Mouse (Mus musculus): ENCODE measurements around the gene Lsamp. TPM values are rescaled to one million over a fixed set of nuclear protein-coding genes. Genes with fewer than 3 reads are reported as not detected.
A peak's percentile ranks its signal among the peaks of the same experiment; 100 is the strongest.

Gene Lsamp
- polyA plus RNA-seq, 1 experiment from 2014 or later: 27.9 TPM

DNA sequence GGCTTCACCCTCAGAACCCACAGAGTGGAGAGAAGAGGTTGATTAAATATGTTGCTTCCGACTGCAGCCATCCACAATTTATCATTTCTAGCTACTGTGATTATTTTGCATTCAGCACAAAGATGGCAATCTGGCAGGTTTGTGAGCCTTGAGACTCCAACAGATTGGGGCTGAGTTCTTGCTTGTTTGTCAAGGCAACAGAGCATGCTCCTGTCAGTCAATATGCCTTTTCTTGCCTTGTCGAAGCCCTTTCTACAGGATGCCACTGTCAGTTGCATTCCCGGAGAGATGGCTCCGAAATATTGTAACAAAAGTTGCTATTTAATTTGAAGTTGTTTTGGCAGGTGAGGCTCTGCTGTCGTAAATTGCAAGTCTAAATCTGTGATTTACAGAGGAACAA is 643.0 kb downstream of the Lsamp start:
- Histone ChIP-seq H3K27ac (no peak overlapping the region), H3K9ac (no peak overlapping the region), H3K27me3 (no peaks in the 10 kb centered on the region), H3K9me3 (replicated peaks) (no peaks in the 10 kb centered on the region), H3K36me3 (ENCODE audit: poor library complexity, severe bottlenecking) (no peaks in the 10 kb centered on the region), H3K4me1 (no peaks in the 10 kb centered on the region), H3K4me3 (no peak overlapping the region), H3K4me2 (no peak overlapping the region)
- no peak for ATAC-seq
- 85% methylated on average over 5 of the region's 5 CpGs for WGBS

DNA sequence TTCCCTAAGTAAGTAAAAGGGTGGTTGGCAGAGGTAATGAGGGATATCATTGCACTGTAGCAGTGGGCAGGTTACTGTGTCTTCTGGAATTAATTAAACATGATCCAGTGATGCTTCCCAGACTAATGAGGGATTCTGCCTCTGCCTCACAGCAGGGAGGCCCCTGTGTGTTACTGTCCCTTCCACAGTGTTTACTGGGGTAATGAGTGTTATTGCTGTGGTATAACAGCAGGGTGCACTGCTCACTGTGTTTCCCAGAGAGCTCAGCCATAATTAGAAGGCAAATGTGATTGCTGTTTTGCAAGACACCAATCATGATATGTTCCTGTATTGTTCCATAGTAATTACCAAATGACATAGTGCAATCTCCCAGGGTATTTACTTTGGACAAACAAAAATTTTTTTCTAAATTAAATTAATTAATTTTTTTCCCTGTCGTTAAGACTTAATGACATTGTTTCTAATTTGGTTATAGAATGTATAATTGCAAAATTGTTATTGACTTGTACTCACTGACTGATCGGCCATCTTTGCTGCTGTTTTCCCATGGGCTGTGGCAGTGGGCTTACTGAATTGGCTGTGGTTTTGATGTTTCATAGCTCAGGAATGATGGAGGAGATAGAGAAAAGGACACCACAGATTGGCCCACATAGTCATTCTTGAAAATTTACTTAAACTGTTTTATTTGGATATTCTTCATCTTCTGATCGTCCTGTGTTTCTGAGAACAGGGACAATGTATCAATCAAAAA is 655.6 kb downstream of the Lsamp start:
- WGBS: 54% methylated on average over 3 of the region's 3 CpGs
- no peaks in the 10 kb centered on the region for H3K4me1 ChIP-seq
- ATAC-seq: peak; percentile 95

DNA sequence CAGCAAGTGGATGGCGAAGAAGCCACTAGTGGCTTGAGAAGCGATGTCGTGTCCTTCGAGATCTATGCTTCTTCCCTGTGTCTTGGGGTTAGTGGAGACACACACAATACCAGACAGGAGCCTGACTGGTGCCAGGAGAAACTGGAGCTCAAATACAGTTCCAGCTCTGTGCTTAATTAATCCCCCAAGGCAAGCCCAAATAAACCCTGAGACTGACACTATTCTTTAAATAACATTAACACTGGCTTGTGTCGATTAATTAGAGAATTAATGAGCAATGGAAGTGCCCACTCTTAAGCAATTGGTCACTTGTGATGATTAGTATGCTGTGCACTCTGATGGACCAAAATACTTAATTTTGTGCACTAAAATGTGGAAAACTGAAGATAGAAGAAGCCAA is 668.6 kb downstream of the Lsamp start:
- H3K9me3 ChIP-seq (replicated peaks): no peaks in the 10 kb centered on the region
- H3K27ac ChIP-seq: no peak overlapping the region
- peak; percentile 82 for ATAC-seq
- H3K27me3 ChIP-seq: no peaks in the 10 kb centered on the region
- no peak overlapping the region for H3K4me3 ChIP-seq
- no peaks in the 10 kb centered on the region for H3K36me3 ChIP-seq (ENCODE audit: poor library complexity, severe bottlenecking)
- WGBS: 47% methylated on average over 5 of the region's 5 CpGs
- peaks cover 10% of the 10 kb centered on the region for H3K4me1 ChIP-seq
- no peak overlapping the region for H3K9ac ChIP-seq
- peak overlapping the region; percentile 2; the same call in 1 of the 2 replicates for H3K4me2 ChIP-seq

More for the DNA sequence above, 655.6 kb downstream of the Lsamp start:
- Histone ChIP-seq H3K9me3 (replicated peaks) (no peaks in the 10 kb centered on the region), H3K4me2 (no peak overlapping the region), H3K9ac (no peak overlapping the region), H3K27me3 (peaks cover 5% of the 10 kb centered on the region; the same call in 1 of the 2 replicates), H3K36me3 (ENCODE audit: poor library complexity, severe bottlenecking) (no peaks in the 10 kb centered on the region), H3K27ac (no peak overlapping the region), H3K4me3 (no peak overlapping the region)

DNA sequence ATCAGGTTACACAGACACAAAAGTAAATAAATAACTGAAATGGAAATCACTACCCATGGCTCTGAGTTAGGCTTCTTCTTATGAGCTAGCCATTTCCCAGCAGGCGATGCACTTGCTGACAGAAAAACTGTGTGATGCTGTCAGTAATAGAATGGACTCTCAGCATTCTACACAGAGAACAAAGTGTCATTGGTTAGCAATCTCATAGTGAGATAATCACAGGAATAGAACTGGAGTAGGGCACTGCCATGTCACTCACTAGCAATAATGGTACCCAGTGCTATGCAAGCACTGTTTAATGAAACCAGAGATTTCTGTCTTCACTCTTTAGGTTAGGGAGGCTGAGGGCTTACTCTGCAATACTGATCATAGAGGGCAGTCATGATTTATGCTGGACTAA is 669.3 kb downstream of the Lsamp start:
- no peaks in the 10 kb centered on the region for H3K36me3 ChIP-seq (ENCODE audit: poor library complexity, severe bottlenecking)
- H3K9ac ChIP-seq: no peak overlapping the region
- H3K4me2 ChIP-seq: no peak overlapping the region
- peaks cover 10% of the 10 kb centered on the region for H3K4me1 ChIP-seq
- WGBS: 58% methylated on average over 1 of the region's 1 CpGs
- H3K27ac ChIP-seq: no peak overlapping the region
- H3K27me3 ChIP-seq: no peaks in the 10 kb centered on the region
- no peaks in the 10 kb centered on the region for H3K9me3 ChIP-seq (replicated peaks)
- no peak overlapping the region for H3K4me3 ChIP-seq
- peak; percentile 75 for ATAC-seq

DNA sequence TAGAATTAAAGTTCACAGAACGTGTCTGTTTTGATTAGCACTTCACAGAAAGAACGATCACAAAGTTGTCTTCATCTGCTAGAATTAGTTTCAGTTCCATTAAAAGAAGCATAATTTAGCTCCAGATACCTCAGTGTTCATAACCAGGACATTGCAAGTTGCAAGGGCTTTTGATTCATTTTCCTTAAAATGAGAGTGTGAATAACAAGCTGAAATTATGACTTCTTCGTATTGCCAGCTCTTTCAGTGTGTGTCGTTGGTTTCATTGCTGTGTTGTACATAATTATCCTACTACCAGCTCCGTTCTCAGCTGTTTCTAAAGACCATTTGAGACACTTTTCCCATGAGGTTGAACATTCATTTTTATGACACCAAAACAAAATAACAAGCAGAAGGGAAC is 672.2 kb downstream of the Lsamp start:
- no peak for ATAC-seq
- H3K36me3 ChIP-seq (ENCODE audit: poor library complexity, severe bottlenecking): no peaks in the 10 kb centered on the region
- H3K4me2 ChIP-seq: no peak overlapping the region
- H3K9me3 ChIP-seq (replicated peaks): no peaks in the 10 kb centered on the region
- no peak overlapping the region for H3K9ac ChIP-seq
- no peak overlapping the region for H3K4me3 ChIP-seq
- H3K27ac ChIP-seq: no peak overlapping the region
- H3K27me3 ChIP-seq: no peaks in the 10 kb centered on the region
- H3K4me1 ChIP-seq: peaks cover 10% of the 10 kb centered on the region
- WGBS: 76% methylated on average over 5 of the region's 5 CpGs

DNA sequence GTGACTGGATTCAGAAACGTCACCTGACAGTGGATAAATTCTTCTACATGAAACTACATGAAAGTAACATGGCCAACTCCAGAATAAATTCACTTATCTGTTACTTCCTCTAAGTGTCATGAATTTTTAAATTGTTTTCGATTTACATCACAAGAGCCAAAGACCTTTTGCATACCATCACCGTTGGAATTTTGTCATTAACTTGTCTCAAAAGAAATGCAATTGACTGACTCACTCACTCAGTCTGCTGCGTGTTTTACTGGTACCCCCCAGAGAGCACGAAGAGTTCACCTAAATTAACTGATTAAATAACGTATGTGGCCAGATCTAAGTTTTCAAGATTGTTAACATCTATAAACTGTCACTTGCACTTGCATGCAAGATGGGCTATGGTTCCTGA is 672.7 kb downstream of the Lsamp start:
- no peaks in the 10 kb centered on the region for H3K27me3 ChIP-seq
- H3K27ac ChIP-seq: no peak overlapping the region
- WGBS: 52% methylated on average over 6 of the region's 6 CpGs
- no peaks in the 10 kb centered on the region for H3K36me3 ChIP-seq (ENCODE audit: poor library complexity, severe bottlenecking)
- H3K4me2 ChIP-seq: no peak overlapping the region
- no peak overlapping the region for H3K4me3 ChIP-seq
- H3K9ac ChIP-seq: no peak overlapping the region
- no peaks in the 10 kb centered on the region for H3K9me3 ChIP-seq (replicated peaks)
- no peak for ATAC-seq
- H3K4me1 ChIP-seq: peaks cover 10% of the 10 kb centered on the region

DNA sequence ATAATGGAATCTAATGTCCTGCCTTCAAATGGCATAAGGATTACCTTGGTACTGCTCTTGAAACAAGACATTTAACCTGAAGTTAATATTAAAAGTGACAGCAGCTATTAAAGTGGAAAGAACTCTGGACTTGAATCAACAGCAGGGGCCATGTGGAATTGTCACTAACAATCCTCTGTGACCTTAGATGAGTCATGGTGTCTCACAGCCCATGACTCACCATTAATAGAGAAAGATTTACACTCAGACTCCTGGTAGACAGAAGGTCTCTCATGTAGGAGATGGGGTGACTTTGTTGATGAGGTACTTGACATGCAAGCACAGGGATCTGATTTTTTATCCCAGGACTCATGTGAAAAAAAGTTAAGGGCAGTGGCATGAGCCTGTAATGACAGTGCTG is 701.4 kb downstream of the Lsamp start:
- Histone ChIP-seq H3K9ac (no peak overlapping the region), H3K27me3 (no peaks in the 10 kb centered on the region), H3K4me1 (no peaks in the 10 kb centered on the region), H3K9me3 (replicated peaks) (no peaks in the 10 kb centered on the region), H3K27ac (no peak overlapping the region), H3K4me3 (no peak overlapping the region), H3K4me2 (no peak overlapping the region), H3K36me3 (ENCODE audit: poor library complexity, severe bottlenecking) (no peaks in the 10 kb centered on the region)
- no peak for ATAC-seq

DNA sequence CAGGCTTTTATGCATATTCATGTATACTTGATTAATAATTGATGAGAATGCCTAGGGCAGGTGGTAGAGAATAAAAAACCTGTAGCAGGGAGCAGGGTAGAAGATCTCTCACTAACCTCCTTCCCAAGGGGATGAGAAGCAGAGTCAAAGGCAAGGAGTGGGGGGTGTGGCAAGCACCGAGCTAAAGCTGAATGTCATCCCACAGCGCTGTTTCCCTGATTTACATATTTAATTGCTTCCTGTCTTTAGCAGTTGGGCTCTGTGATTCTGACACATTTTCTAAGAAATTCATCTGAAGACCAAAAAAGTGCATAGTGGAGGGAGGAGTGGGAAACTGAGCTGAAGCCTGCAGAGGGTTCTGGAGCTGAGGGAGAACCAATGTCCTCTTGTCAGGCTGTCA is 708.1 kb downstream of the Lsamp start:
- ATAC-seq: peak; percentile 88
- Histone ChIP-seq H3K36me3 (ENCODE audit: poor library complexity, severe bottlenecking) (no peaks in the 10 kb centered on the region), H3K9me3 (replicated peaks) (no peaks in the 10 kb centered on the region), H3K27ac (no peak overlapping the region), H3K4me1 (0 out of 2 replicates have a peak, but pooled peaks cover 4% of the 10 kb centered on the region), H3K4me2 (no peak overlapping the region), H3K4me3 (no peak overlapping the region), H3K9ac (no peak overlapping the region), H3K27me3 (no peaks in the 10 kb centered on the region)
- WGBS: 16% methylated on average over 2 of the region's 2 CpGs

DNA sequence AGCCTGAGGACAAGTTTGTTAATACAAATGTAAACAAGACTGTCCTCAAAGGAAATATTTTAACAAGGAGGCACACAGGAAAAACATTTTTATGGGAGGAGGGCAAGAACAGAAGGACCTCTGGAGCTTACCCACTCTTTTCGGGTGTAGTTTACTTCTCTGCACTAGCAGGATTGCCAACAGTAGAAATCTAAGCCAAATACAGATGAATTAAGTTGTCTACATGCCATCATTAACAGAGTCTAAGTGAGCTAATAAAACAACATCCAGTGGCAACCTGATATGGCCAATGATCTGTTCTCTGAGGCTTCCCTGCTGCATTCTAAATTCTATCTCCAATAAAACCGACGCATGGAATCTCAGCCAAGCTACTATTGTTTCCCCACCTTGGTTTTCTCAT is 713.1 kb downstream of the Lsamp start:
- Histone ChIP-seq H3K36me3 (ENCODE audit: poor library complexity, severe bottlenecking) (no peaks in the 10 kb centered on the region), H3K27me3 (no peaks in the 10 kb centered on the region), H3K4me2 (no peak overlapping the region), H3K4me3 (no peak overlapping the region), H3K9ac (no peak overlapping the region), H3K4me1 (0 out of 2 replicates have a peak, but pooled peaks cover 3% of the 10 kb centered on the region), H3K27ac (no peak overlapping the region), H3K9me3 (replicated peaks) (no peaks in the 10 kb centered on the region)
- no peak for ATAC-seq
- WGBS: 87% methylated on average over 3 of the region's 3 CpGs

DNA sequence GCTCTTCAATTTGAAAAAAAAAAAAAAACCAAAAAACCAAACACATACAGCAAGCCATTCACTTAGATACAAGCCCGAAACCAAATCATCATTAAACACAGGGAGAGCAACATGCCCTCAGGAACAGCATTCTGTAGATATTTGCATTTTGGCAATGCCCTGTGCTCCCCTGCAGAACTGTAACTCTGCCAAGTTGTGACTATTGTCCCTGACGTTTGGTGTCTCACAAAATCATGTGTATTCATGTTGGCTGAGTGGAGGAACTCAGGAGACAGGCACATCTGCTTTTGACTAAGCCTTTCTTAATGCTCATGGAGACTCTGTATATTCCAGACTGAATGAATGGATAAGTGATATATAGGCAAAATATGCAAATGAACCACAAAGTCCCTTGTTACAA is 724.4 kb downstream of the Lsamp start:
- Histone ChIP-seq H3K9ac (no peak overlapping the region), H3K27me3 (no peaks in the 10 kb centered on the region), H3K27ac (no peak overlapping the region), H3K4me1 (peaks cover 25% of the 10 kb centered on the region), H3K9me3 (replicated peaks) (no peaks in the 10 kb centered on the region), H3K4me2 (no peak overlapping the region), H3K4me3 (no peak overlapping the region), H3K36me3 (ENCODE audit: poor library complexity, severe bottlenecking) (no peaks in the 10 kb centered on the region)
- ATAC-seq: peak; percentile 81
- 28% methylated on average over 2 of the region's 2 CpGs for WGBS

DNA sequence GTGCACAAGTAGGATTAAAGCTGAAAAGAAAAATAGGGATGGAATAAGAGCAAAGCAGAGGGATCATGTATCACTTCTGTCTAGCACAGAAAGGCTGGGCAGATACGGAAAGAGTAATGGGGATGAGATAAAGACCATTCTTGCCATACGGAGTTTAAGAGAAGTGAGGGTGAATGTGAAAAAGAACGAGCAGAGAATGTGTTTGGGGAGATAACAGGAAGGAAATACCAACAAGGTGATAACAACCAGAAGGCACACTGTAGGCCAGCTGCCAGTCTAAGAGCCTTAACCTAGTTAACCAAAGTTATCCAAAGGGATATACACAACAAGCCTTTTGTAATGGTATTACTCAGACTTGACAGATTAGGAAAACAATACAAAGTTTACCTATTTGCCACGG is 725.4 kb downstream of the Lsamp start:
- ATAC-seq: no peak
- Histone ChIP-seq H3K27ac (no peak overlapping the region), H3K4me1 (peaks cover 25% of the 10 kb centered on the region), H3K4me3 (no peak overlapping the region), H3K9ac (no peak overlapping the region), H3K27me3 (no peaks in the 10 kb centered on the region), H3K9me3 (replicated peaks) (no peaks in the 10 kb centered on the region), H3K36me3 (ENCODE audit: poor library complexity, severe bottlenecking) (no peaks in the 10 kb centered on the region), H3K4me2 (no peak overlapping the region)
- WGBS: 59% methylated on average over 4 of the region's 4 CpGs

DNA sequence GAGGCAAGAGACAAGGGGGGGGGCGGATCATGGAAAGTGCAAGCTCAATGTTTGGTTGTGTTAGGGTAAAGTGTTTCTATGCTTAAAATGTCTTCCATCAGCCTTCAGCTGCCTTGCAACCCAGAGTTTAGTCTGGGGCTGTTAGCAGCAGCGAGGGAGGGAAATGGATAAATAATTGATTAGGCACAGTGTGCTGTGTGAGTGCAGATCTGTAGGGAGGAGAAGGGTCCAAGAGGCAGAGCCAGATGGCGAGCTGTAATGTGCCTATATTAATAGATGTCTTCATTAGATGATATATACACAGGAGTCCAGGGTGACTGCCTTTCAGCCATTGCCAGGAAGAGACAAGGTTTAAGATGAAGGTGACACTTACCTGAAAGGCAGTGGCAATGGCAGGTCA is 725.9 kb downstream of the Lsamp start:
- Histone ChIP-seq H3K4me1 (peaks cover 25% of the 10 kb centered on the region), H3K36me3 (ENCODE audit: poor library complexity, severe bottlenecking) (no peaks in the 10 kb centered on the region), H3K27me3 (no peaks in the 10 kb centered on the region), H3K9me3 (replicated peaks) (no peaks in the 10 kb centered on the region), H3K9ac (no peak overlapping the region), H3K4me2 (no peak overlapping the region), H3K4me3 (no peak overlapping the region), H3K27ac (no peak overlapping the region)
- 72% methylated on average over 3 of the region's 3 CpGs for WGBS
- ATAC-seq: no peak

DNA sequence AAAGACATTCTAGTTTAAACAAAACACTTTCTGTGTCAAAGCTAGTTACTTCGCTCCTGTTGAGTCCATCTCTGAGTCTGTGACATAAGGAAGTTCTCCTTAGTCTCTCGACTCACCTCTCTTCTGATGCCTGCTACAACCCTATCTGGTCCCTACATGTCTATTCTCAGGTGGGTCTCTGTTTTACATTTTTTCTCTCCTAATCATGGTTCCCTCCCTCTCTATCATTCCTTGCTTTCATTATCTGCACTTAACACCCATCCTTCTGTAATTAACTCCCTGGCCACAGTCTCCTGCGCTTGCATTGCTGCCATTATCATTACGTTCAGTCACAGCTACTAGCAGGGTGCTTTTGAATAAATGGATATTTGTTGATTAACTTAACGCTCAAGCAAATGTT is 726.3 kb downstream of the Lsamp start:
- ATAC-seq: no peak
- no peak overlapping the region for H3K27ac ChIP-seq
- no peaks in the 10 kb centered on the region for H3K36me3 ChIP-seq (ENCODE audit: poor library complexity, severe bottlenecking)
- no peaks in the 10 kb centered on the region for H3K27me3 ChIP-seq
- H3K4me2 ChIP-seq: no peak overlapping the region
- WGBS: 76% methylated on average over 5 of the region's 5 CpGs
- peaks cover 25% of the 10 kb centered on the region for H3K4me1 ChIP-seq
- no peak overlapping the region for H3K4me3 ChIP-seq
- H3K9ac ChIP-seq: no peak overlapping the region
- H3K9me3 ChIP-seq (replicated peaks): no peaks in the 10 kb centered on the region
